Mouse (Mus musculus) kidney, postnatal 4 days (tissue): ENCODE data around the gene Cox7a2.

ENCODE experiments used
- DNase-seq, 2 experiments: peaks; one replicate each; pipeline ENCODE4 v3.0.0; 2021; ENCODE audit warnings: mixed read lengths in 2 of 2

Gene Cox7a2

DNA sequence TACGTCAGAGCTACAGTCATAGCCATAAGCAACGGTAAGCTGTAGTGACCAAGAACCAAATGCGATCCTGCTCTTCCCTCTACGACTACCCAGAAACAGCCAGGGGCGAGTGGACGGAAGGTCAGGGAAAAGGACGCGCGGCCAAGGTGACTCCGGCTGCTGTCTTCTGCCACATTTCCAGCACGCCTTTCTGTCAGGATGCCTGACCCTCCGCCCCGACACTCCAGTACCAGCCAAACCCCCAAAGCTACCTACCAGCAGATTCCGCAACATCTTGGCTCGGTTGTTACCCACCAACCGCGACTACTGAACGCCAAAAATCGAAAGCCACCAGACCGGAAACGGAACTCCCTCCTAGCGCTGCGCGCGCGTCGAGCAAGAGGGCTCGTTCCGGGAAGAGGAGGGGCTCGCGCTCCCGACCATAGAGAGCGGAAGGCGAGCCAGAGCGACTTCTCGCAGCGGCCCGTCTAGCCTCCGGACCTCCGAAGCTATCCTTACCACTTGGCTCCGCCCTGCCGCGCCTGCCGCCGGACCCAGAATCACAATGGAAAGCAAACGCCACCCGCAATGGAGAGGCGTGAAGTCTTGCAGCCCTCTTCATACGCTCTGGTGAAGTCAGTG lies at the start of gene Cox7a2:
Cox7a2 (minus strand) TSS at position 494 of the 621 bp plus-strand sequence.
- peak; percentile 97 to 98 for DNase-seq

DNA sequence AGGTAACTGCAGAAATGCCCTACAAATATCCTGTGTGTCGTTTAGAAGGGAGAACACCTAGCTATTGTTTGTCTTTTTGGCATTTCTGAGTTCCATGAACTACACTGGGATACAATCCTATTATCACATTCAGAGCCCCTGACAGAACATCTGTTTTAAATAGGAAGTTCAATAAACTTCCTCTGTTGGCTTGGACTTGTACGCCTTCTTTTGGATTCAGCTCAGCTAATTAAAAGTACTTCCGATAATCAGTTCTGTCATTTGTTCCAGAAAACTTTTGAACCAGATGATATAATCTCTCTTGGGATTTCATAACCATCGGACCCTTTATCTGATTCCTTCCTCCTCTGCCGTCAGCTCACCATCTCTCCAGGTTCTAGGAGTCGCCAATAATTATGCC lies 49.7 kb upstream of the Cox7a2 start:
- DNase-seq: no peak

DNA sequence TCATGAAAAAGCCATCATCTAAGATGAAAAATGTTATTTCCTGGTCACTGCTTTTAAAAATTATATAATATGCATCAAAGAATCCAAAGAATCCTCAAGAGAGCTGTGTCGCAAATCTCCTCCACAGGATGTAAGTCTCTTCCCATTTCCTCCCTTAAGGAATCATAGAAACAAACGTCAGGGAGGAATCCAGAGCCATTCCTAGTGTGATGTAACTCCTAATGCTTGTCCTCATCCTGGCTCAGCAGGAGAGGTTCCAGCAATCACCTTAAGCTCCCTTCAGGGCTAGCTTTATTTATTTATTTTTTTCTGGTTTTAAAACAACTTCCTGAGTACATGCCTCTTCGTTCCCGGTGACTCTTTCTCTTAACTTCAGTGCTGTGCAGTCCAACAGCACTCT lies 47.5 kb upstream of the Cox7a2 start:
- DNase-seq: no peak

DNA sequence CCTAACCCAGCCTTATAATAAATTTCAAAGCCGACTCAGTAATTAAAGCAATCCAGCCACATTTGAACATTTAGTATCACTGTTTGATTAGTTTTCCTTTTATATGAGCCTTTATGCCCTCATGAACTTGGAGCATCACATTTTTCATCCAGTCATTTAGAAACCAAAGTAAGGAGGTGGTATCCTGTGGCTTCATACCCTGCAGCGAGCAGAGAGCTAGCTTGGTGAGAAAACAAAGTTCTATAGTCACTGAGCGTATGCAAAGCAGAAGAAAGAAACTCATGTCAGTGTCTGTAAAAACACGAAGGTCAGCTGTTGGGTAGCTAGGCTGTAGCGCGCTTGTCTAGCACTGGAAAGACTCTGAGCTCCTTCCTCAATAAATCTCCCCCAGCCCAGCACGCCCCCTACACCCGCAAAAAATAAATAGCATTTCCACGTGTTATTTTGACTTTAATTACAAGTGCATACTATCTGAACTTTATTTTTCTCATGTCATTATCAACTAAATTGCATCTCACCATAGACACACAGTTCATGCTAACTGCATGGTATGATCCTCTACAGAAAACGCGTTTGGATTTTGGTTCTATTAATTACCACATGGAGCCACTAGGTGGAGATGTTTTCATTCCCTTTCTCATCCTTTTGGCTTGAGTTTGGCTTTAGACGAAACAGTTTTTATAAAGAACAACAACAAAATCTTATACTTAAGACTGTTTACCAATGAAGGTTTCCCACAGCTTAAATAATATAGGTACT lies 46.8 kb upstream of the Cox7a2 start:
- no peak for DNase-seq

DNA sequence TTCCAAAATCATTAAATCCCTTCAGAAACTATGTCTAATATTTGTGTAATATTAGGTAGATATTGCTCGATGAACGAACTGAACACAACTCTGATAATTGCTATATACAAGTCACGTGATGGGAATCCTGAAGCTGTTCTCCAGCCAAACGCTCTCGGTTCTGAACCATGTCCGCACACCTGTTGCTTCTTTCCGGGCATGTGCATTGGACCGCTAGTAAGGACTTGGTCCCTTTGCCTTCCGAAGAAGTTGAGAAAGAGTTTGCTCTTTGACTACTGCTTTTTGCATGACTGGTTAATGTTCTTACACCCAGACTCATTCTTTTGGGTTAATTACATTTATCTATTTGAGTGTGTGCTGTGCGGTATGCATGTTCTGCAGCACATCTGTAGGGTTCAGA lies 45.7 kb upstream of the Cox7a2 start:
- DNase-seq: no peak

DNA sequence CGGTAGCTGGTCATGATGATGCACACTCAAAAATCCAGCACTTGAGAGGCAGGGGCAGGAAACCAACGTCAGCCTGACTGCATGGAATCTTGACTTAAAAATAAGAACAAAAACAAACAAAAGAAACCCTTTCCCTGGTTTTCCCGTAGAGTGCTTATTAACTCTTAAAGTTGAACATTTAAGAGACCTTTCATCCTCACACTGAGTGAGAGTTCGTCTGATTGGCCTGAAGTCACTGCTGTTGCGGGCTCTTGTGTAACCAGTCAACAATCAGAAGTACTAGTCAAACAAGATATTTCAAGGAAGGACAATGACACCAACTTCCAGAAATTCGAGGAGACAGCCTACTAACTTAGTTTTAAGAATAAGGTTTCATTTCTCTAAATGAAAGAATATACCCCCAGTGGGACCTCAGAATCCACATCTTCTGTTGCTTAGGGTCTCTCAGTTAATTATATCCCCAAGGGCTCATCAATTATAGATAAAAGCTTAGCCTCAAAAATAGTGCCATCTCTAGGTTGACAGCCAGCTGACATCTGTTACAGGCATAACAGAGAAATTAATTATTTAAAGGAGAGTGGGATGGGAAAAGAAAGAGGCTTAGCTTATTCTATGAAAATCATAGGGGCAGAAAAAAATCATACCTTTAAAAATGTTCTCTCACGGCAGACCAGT lies 36.9 kb upstream of the Cox7a2 start:
- no peak for DNase-seq

DNA sequence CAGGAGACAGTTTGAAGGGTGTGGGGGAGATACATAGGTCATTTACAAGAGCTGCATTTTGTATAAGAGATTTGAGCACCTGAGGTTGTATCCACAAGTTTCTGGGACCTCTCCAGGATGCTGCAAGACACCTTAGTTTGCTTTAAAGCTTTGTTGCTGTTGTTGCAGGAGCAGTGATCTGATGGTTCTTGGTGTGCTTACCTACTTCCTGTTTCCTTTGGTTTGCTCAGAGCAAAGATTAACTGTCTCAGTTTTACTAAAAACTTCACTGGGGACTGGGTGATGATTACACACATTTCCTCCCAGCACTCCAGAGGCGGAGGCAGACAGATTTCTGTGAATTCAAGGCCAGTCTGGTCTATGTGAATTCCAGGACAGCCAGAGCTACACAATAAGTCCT lies 35.4 kb upstream of the Cox7a2 start:
- no peak for DNase-seq

DNA sequence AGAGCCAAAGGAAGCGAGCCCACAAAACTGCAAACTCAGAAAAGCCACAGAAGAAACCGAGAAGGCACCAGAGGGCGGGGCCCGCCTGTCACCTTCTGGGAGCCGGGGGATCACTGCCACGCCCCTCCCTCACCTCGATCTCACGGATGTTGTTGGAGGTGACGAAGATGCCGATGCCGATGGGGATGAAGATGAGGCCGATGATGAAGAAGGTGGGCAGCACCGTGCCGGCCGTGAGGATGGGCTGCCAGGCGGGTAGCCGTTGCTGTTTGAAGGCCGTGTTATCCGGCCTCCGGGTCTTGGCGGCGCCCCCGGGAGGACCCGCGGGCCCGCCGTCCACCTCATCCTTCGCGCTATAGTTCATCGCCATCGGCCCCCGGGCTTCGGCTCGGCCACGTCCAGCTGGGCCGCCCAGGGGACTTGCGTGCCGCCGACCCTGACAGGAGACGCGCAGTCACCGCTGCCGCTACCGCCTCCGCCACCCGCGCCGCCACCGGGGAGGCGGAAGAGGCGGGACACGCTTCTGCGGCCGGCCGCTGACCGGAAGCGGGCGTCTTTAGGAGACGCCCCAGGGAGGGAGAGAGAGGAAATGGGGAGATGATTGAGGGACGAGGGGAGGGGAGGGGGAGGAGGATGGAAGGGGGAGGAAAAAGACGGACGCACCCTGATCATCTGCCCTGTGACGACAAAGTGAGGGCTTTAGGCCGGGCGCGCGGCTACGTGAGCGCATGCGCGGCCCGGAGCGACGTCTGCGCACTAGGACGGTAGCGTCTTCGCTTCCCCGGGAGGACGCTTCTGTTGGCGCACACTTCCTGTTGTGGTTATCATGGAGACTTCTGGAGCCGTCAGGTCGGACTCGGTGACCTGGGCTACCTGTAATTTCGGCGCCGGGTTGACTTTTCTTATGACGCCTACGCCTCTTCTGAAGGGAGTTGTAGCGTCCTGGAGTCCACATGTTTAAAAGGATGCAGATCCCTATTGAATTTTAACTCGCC lies 33.5 kb upstream of the Cox7a2 start, which contains the start of gene Tmem30a:
Tmem30a (minus strand) TSS at position 667 of the 995 bp plus-strand sequence.
- peak; percentile 92 to 96 for DNase-seq

DNA sequence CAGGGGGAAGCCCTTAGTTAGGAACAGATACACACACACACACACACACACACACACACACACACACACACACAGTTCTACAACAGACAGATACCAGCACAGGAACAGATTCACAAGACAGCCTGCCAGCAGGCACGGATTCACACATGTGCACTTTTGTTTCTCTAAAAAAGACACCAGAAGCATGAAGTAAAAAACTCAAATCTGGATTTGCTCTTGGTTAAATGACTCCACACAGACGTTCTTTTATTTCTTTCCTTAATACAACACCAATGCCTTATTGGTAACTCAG lies 26.1 kb upstream of the Cox7a2 start:
- no peak for DNase-seq

DNA sequence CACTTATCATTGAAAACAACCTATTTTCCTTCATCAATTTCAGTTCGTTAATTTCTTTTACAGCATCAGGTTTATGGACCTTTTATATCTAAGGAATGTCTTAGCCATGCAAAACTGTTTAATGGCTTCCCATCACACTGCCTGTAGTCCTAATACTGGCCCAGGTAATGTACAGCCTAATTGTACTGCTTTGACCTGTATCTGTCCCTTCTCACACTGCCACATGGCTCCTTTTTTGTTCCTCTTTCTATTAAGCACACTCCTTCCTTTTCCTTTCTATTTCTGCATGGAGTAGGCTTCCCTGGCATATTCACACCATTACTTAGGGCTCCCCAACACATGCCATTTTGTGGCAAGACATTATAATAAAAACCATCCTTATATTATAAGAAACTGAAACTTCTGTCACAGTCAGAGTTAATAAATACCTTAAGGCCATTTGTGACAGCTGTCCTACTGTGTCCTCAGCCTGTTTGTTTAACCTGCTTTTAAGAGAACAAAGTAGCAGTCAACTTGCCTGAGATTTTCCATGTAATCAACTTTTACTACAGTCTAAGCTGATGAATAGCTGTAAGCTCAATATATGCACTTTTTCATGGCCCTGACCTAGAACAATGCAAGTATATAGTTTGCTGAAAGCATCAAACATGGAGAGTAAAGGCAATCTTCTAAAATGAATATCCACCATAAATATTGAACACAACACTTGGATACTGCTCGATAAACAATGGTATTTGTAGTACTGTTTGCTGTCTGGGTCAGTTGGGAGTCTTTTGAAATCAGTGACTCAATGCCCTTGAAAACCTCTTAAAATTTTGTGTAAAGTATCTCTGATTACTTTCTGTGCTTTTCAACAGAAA lies 25.5 kb upstream of the Cox7a2 start:
- DNase-seq: no peak

DNA sequence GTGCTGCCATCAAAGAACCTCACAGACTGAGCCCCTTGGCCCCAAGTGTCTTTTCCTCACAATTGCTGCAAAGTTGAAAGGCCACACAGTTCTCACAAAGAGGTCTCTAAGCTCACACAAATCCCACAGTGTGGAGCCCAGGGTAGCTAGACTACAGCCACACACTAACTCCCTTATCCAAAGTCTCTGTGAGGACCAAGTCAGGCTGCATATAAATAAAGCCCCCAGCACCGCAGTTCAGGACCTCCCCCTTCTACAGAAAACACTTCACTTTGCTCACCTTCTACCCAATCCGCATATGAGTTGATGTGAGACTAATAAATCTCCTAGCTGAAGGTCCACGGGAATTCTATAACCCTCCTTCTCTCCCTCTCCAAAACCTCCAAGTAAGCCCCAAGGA lies 24.8 kb upstream of the Cox7a2 start:
- no peak for DNase-seq

DNA sequence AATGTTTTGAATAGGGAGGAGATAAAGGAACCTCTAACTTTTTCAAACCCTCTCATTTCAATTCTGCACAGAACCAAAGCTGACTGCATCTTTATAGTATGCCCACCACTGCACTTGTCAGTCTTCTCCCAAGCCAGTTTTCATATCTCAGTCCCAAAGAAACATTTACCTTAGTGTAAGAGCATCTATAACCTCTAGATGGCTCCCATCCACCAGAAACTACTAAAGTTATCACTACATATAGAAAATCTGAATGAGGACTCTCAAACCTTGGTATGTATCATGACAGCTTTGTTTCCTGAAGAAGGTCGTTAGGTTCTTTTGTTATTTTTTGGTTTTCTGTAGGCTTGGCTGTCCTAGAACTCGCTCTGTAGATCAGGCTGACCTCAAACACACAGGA lies 19.7 kb upstream of the Cox7a2 start:
- no peak for DNase-seq

DNA sequence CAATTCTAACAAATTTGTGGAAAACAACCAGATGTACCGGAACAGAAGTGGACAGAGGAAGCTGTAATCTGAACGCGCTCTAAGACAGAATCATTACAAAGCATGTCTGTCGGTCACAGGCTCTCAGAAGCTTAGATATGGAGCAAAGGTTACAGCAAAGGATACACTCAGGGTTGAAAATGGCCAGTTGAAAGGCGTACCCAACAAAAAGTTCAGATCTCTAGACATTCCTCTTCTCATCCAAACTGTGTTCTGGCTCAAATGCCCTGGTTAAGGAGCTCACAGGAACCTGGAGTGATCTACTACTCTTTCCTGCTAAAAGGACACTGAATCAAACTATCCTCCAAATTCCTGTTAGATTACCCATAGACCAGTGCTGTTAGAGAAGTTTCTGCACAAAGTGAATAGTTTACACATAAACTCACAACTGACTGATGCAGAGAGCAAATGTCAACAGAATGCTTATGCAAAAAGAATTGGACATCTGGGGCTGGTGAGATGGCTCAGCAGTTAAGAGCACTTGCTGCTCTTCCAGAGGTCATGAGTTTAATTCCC lies 7.4 kb upstream of the Cox7a2 start:
- DNase-seq: no peak

DNA sequence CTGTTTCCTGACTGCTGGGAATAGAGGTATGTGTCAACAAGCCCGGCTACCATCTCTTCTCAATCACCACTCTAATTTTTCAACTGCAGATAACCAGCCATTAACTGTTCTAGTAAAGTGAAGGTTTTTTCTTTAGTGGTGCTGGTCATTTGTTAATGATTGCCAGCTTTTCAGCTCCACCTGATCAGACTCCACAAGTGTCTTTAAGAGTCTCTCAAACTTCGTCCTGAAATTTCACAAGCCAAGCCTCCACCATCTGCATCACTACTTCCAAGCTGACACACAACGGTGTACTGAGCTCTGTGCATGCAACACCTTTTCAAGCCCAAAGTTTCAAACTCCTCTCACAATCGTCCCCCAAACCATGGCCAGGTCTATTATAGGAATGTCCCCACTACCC lies 5.7 kb upstream of the Cox7a2 start:
- peak in 1 of 2 experiments; percentile 11 for DNase-seq

DNA sequence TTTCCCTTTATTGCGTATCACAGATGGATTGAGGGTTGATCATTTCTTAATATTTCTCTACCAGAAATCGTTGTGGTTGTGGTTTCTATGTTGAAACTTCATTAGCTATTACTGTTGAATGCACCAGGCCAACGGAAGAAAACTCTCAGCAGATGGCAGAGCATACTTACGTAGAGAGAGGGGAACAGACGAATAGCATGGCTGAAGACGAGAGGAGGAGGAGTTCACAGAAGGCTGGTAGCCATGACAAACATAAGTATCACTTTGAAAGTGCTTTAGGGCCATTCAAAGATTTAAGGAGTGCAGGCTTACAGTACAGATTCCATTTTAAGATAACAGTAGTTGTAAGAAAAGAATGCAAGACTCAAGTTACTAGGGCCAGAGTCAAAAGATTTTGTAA lies 2.8 kb upstream of the Cox7a2 start:
- no peak for DNase-seq

DNA sequence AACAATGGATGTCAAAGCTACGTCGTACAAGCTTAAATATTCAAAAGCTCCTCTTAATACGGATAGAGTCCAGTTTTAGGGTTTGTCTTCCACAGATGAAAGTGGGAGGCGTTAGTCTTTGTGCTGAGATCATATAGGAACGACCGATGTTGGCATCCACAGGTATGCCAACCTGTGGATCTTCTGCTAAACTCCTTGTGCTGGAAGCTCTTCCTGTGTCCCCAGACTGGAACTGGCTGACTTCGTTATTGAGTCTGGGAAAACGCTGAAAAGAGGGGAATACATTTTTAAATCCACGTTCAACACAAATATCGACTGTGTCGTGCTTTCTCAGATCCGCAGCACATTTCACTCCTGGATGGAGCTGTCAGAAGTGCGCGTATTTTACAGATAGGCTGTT lies 398 bp upstream of the Cox7a2 start:
- peak in 1 of 2 experiments; percentile 10 for DNase-seq

DNA sequence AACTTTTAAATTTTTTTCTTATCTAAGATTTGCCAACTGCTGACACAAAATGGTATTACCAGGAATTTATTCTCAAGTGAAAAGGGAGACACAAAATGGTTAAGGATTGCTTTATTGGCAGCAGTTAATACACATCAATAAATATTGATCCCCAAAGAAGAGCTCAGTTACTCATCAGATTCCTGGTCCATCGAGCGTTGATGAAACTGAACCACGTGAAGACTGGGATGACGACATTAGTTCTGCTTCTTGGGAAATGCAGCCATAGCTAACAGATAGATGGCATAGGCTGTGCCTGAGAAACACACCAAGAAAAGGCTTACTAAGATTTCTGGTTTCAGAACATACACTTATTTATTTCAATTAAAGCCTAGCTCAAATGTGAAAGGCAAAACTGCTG lies 4.4 kb downstream of the Cox7a2 start:
- no peak for DNase-seq

DNA sequence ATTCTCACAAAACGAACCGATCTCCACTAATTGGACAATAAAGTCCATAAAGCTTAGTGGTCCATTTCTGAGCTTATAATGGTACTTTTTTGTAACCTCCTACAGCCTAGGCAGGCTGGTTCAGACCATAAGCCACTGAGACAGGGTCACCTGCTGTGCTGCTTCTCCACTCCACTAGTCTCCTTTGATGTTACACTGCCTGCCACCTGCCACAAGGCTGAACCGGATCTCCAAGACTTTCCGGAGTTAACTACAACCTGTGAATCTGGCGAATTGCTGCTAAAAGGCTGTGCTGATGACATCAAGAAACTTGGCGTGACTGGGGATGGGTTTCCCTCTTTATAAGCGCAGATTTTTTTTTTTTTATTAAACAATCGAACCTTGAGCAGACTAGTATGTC lies 7.8 kb downstream of the Cox7a2 start:
- no peak for DNase-seq

DNA sequence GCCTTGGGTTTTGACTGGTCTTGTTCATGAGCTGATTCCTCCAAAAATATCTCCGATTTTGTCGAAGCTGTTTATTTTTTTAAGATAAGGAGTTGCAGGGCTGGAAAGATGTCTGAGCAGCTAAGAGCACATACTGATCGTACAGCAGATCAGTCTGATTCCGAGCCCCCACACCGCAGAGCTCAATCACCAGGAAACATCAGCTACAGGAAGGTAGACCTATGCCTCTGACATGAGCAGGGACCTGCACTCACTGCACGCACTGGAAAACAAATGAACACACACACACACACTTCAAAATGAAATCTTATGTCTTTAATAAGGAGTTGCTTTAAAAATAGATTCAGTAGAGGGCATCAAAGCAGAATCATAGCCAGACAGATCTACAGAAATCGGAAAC lies 9.0 kb downstream of the Cox7a2 start:
- DNase-seq: no peak

DNA sequence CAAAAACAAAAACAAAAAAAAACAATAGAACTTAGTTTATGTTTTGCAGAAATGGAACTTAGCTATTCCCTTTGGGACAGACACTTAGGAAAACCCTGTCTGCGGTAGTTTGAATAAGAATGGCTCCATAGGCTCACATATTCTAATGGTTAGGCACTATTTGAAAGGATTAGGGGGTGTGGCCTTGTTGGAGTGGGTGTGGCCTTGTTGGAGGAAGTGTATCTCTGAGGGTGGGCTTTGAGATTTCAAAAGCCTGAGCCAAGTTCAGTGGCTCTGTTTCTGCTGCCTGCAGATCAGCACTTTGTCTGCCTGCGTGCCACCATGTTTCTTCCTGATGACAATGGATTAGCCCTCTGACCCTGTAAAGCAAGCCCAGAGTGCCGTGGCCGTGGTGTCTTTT lies 14.6 kb downstream of the Cox7a2 start:
- DNase-seq: no peak

DNA sequence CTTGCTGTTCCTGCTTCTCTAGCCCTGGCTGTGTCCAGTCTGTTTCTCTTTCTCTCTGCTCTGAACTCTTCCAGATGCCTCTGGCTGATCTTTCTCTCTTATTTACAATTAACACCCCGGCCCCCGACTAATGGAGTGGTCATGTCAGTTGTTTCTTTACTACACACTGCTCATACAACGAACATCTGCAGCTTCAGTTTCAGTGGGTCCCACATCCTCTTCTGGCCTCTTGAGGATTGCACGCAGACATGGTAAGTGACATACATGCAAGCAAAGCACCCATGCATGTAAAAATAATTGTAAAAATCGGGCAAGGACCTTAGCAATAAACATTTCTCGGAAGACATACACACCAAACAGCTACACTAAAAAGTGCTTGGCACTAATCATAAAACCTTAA lies 24.1 kb downstream of the Cox7a2 start:
- no peak for DNase-seq

DNA sequence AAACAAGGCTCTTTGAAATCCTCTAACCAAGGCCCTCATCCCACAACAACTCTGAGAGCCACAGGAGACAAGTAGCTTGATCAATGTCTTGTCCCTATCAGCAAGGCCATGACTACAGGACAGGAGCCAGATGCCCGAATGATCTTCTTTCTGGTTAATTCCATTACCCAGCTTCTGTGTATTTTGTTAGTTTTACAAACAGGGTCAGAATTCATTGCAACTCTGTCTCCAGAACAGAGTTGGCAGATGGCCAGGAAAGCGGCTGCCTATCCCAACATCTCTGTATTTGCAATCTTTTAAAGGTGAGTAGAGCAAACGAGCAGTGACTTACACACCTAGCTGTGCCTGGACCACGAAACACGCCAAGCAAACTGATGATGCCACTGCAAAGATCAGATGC lies 29.4 kb downstream of the Cox7a2 start:
- peak; percentile 31 to 34 for DNase-seq
